Mouse (Mus musculus): Measurements from ENCODE around the gene Krcc1. TPM values are rescaled to one million over a fixed set of nuclear protein-coding genes. Genes with fewer than 3 reads are reported as not detected.

Krcc1 gene
- polyA plus RNA-seq, 1 experiment from 2014 or later, result 18.5 TPM

- Histone ChIP-seq H3K27me3 (replicated peaks; ENCODE audit: control insufficient read depth, insufficient read depth, low read length) (no peaks in the 10 kb centered on the region), H3K9me3 (ENCODE audit: control insufficient read depth, low read length) (no peaks in the 10 kb centered on the region), H3K9ac (replicated peaks; ENCODE audit: low read depth, low read length) (no peak overlapping the region), H3K36me3 (ENCODE audit: control insufficient read depth, insufficient read depth) (no peaks in the 10 kb centered on the region), H3K27ac (ENCODE audit: low read length) (no peak overlapping the region), H3K4me3 (replicated peaks; ENCODE audit: low read length) (no peak overlapping the region), H3K4me1 (replicated peaks; ENCODE audit: control insufficient read depth, insufficient read depth, low read length) (no peaks in the 10 kb centered on the region), H3K4me2 (ENCODE audit: low read length) (no peak overlapping the region)
- ATAC-seq, result no peak
- 86% methylated on average over 26 of the region's 26 CpGs for WGBS
These were observed 32.3 kb upstream of the Krcc1 start for GRCm38 (mm10) chr6:71239069-71239750.

DNA sequence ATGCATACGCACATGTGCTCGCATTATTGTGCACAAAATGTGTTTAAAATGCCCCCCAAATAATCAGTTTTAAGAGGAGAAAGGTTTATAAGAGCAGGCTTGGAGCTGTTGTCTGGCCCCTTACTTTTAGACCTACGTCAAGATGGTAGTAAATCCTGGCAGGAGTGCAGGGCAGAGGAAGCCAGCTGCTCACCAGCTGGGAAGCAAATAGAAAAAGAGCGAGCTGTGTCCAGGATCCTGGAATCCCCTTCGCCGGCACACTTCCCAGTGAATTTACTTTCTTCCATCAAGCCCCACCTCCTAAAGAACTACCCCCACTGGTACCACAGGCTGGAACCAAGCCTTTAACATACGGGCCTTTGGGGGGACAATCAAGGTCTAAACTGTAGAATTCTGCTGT is 30.6 kb upstream of the Krcc1 start:
- H3K9me3 ChIP-seq (ENCODE audit: control insufficient read depth, low read length), result no peaks in the 10 kb centered on the region
- H3K36me3 ChIP-seq (ENCODE audit: control insufficient read depth, insufficient read depth), result no peaks in the 10 kb centered on the region
- H3K27ac ChIP-seq (ENCODE audit: low read length), result no peak overlapping the region
- H3K4me3 ChIP-seq (replicated peaks; ENCODE audit: low read length), result no peak overlapping the region
- 90% methylated on average over 7 of the region's 7 CpGs for WGBS
- no peaks in the 10 kb centered on the region for H3K4me1 ChIP-seq (replicated peaks; ENCODE audit: control insufficient read depth, insufficient read depth, low read length)
- no peak overlapping the region for H3K4me2 ChIP-seq (ENCODE audit: low read length)
- H3K9ac ChIP-seq (replicated peaks; ENCODE audit: low read depth, low read length), result no peak overlapping the region
- H3K27me3 ChIP-seq (replicated peaks; ENCODE audit: control insufficient read depth, insufficient read depth, low read length), result no peaks in the 10 kb centered on the region
- no peak for ATAC-seq

DNA sequence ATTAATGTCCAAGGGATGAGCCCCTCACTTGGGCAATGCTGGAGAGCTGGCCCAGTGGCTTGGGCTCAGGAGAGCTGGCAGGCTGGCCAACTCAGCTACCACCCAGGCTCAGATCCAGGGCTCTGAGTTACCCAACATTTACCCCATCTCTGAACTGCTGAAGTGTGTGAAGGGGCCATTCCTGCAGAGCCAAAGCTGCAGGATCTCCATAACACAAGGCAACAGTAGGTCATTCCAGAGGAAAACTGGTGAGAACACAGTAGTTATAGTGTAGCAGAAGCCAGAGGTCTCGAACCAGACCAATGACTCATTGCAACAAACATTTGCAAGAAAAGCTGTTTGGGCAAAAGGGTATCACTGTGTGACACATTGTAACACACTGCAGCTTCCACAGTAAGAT is 28.7 kb upstream of the Krcc1 start:
- no peak for ATAC-seq
- Histone ChIP-seq H3K27me3 (replicated peaks; ENCODE audit: control insufficient read depth, insufficient read depth, low read length) (no peaks in the 10 kb centered on the region), H3K4me1 (replicated peaks; ENCODE audit: control insufficient read depth, insufficient read depth, low read length) (no peaks in the 10 kb centered on the region), H3K9ac (replicated peaks; ENCODE audit: low read depth, low read length) (no peak overlapping the region), H3K9me3 (ENCODE audit: control insufficient read depth, low read length) (no peaks in the 10 kb centered on the region), H3K4me3 (replicated peaks; ENCODE audit: low read length) (no peak overlapping the region), H3K27ac (ENCODE audit: low read length) (no peak overlapping the region), H3K36me3 (ENCODE audit: control insufficient read depth, insufficient read depth) (no peaks in the 10 kb centered on the region), H3K4me2 (ENCODE audit: low read length) (no peak overlapping the region)
- 94% methylated on average over 1 of the region's 1 CpGs for WGBS

DNA sequence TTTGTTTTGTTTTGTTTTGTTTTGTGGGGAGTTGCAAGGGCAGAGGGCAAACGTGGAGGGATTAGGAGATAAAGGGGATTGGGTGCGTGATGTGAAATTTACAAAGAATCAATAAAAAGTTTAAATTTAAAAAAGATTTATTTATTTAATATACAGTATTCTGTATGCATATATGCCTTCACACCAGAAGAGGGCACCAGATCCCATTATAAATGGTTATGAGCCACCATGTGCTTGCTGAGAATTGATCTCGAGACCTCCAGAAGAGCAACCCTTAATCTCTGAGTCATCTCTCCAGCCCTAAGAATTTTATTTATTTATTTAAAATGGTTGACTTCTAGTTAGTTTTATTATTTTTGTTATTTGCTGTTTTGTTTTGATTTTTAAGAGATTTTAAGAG is 28.2 kb upstream of the Krcc1 start:
- no peak overlapping the region for H3K9ac ChIP-seq (replicated peaks; ENCODE audit: low read depth, low read length)
- no peaks in the 10 kb centered on the region for H3K9me3 ChIP-seq (ENCODE audit: control insufficient read depth, low read length)
- no peaks in the 10 kb centered on the region for H3K27me3 ChIP-seq (replicated peaks; ENCODE audit: control insufficient read depth, insufficient read depth, low read length)
- no peak overlapping the region for H3K27ac ChIP-seq (ENCODE audit: low read length)
- no peak overlapping the region for H3K4me3 ChIP-seq (replicated peaks; ENCODE audit: low read length)
- H3K36me3 ChIP-seq (ENCODE audit: control insufficient read depth, insufficient read depth), result no peaks in the 10 kb centered on the region
- no peak for ATAC-seq
- WGBS, result 92% methylated on average over 3 of the region's 3 CpGs
- no peaks in the 10 kb centered on the region for H3K4me1 ChIP-seq (replicated peaks; ENCODE audit: control insufficient read depth, insufficient read depth, low read length)
- H3K4me2 ChIP-seq (ENCODE audit: low read length), result no peak overlapping the region

- no peak for ATAC-seq
- no peak overlapping the region for H3K9ac ChIP-seq (replicated peaks; ENCODE audit: low read depth, low read length)
- H3K4me1 ChIP-seq (replicated peaks; ENCODE audit: control insufficient read depth, insufficient read depth, low read length), result no peaks in the 10 kb centered on the region
- H3K9me3 ChIP-seq (ENCODE audit: control insufficient read depth, low read length), result no peaks in the 10 kb centered on the region
- no peaks in the 10 kb centered on the region for H3K27me3 ChIP-seq (replicated peaks; ENCODE audit: control insufficient read depth, insufficient read depth, low read length)
- no peak overlapping the region for H3K4me2 ChIP-seq (ENCODE audit: low read length)
- H3K4me3 ChIP-seq (replicated peaks; ENCODE audit: low read length), result no peak overlapping the region
- no peaks in the 10 kb centered on the region for H3K36me3 ChIP-seq (ENCODE audit: control insufficient read depth, insufficient read depth)
- WGBS, result 90% methylated on average over 1 of the region's 1 CpGs
- H3K27ac ChIP-seq (ENCODE audit: low read length), result no peak overlapping the region
These were observed 23.1 kb upstream of the Krcc1 start for GRCm38 (mm10) chr6:71248420-71248819.

GRCm38 (mm10) chr6:71249615-71250014 is 21.9 kb upstream of the Krcc1 start:
- WGBS, result 80% methylated on average over 3 of the region's 3 CpGs
- H3K4me3 ChIP-seq (replicated peaks; ENCODE audit: low read length), result no peak overlapping the region

DNA sequence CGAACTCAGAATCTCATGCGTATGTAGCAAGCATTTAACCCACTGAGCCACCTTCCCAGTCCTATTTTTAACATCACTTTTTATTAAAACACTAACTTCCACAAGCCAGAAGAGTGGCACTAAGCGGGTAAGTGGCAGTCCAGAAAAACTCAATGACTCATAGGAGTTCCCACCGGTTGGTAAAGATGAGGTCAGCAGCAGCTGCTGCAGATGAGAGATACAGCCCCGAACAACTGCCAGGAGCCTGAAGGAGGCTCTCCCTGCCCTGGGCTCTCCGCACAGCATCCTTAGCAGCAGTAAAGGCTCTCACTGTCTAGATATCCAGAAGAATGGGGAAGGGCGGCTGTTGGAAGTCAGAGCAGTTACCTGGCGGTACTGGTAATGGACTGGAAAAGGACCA is 20.5 kb upstream of the Krcc1 start:
- H3K4me1 ChIP-seq (replicated peaks; ENCODE audit: control insufficient read depth, insufficient read depth, low read length), result no peaks in the 10 kb centered on the region
- H3K4me2 ChIP-seq (ENCODE audit: low read length), result no peak overlapping the region
- no peaks in the 10 kb centered on the region for H3K9me3 ChIP-seq (ENCODE audit: control insufficient read depth, low read length)
- H3K4me3 ChIP-seq (replicated peaks; ENCODE audit: low read length), result no peak overlapping the region
- H3K9ac ChIP-seq (replicated peaks; ENCODE audit: low read depth, low read length), result no peak overlapping the region
- no peak for ATAC-seq
- no peak overlapping the region for H3K27ac ChIP-seq (ENCODE audit: low read length)
- 86% methylated on average over 8 of the region's 8 CpGs for WGBS
- no peaks in the 10 kb centered on the region for H3K36me3 ChIP-seq (ENCODE audit: control insufficient read depth, insufficient read depth)
- no peaks in the 10 kb centered on the region for H3K27me3 ChIP-seq (replicated peaks; ENCODE audit: control insufficient read depth, insufficient read depth, low read length)

More at GRCm38 (mm10) chr6:71249615-71250014, 21.9 kb upstream of the Krcc1 start:
- ATAC-seq, result no peak
- H3K9me3 ChIP-seq (ENCODE audit: control insufficient read depth, low read length), result no peaks in the 10 kb centered on the region
- no peaks in the 10 kb centered on the region for H3K36me3 ChIP-seq (ENCODE audit: control insufficient read depth, insufficient read depth)
- H3K27ac ChIP-seq (ENCODE audit: low read length), result no peak overlapping the region
- no peaks in the 10 kb centered on the region for H3K27me3 ChIP-seq (replicated peaks; ENCODE audit: control insufficient read depth, insufficient read depth, low read length)
- no peaks in the 10 kb centered on the region for H3K4me1 ChIP-seq (replicated peaks; ENCODE audit: control insufficient read depth, insufficient read depth, low read length)
- no peak overlapping the region for H3K4me2 ChIP-seq (ENCODE audit: low read length)
- no peak overlapping the region for H3K9ac ChIP-seq (replicated peaks; ENCODE audit: low read depth, low read length)

DNA sequence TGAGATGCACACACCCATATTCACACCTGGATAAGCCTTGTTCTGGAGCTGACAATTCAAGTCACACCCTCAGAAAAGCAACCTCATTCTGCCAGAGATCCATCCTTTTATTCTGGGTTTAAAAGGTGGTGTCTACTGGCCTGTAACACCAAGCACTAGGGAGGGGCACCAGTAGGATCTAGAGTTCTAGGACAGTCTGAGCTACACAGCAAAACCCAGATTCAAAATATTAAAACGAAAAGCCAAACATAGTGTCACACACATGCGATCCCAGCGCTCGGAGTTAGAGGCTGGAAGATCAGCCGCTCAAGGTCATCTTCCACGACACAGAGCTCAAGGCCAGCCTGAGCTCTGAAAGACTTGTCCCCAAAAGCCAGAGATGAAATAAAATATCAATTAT is 17.0 kb upstream of the Krcc1 start:
- Histone ChIP-seq H3K27me3 (replicated peaks; ENCODE audit: control insufficient read depth, insufficient read depth, low read length) (no peaks in the 10 kb centered on the region), H3K4me3 (replicated peaks; ENCODE audit: low read length) (no peak overlapping the region)
- ATAC-seq, result no peak

GRCm38 (mm10) chr6:71256166-71256565 is 15.3 kb upstream of the Krcc1 start:
- no peaks in the 10 kb centered on the region for H3K27me3 ChIP-seq (replicated peaks; ENCODE audit: control insufficient read depth, insufficient read depth, low read length)
- no peaks in the 10 kb centered on the region for H3K4me1 ChIP-seq (replicated peaks; ENCODE audit: control insufficient read depth, insufficient read depth, low read length)
- no peaks in the 10 kb centered on the region for H3K36me3 ChIP-seq (ENCODE audit: control insufficient read depth, insufficient read depth)
- H3K4me3 ChIP-seq (replicated peaks; ENCODE audit: low read length), result no peak overlapping the region
- H3K27ac ChIP-seq (ENCODE audit: low read length), result no peak overlapping the region
- H3K4me2 ChIP-seq (ENCODE audit: low read length), result no peak overlapping the region
- 91% methylated on average over 10 of the region's 10 CpGs for WGBS
- no peaks in the 10 kb centered on the region for H3K9me3 ChIP-seq (ENCODE audit: control insufficient read depth, low read length)
- no peak overlapping the region for H3K9ac ChIP-seq (replicated peaks; ENCODE audit: low read depth, low read length)
- no peak for ATAC-seq

More for the DNA sequence above, 17.0 kb upstream of the Krcc1 start:
- Histone ChIP-seq H3K27ac (ENCODE audit: low read length) (no peak overlapping the region), H3K4me2 (ENCODE audit: low read length) (no peak overlapping the region), H3K36me3 (ENCODE audit: control insufficient read depth, insufficient read depth) (no peaks in the 10 kb centered on the region), H3K9me3 (ENCODE audit: control insufficient read depth, low read length) (no peaks in the 10 kb centered on the region), H3K9ac (replicated peaks; ENCODE audit: low read depth, low read length) (no peak overlapping the region), H3K4me1 (replicated peaks; ENCODE audit: control insufficient read depth, insufficient read depth, low read length) (no peaks in the 10 kb centered on the region)
- WGBS, result 93% methylated on average over 6 of the region's 6 CpGs

DNA sequence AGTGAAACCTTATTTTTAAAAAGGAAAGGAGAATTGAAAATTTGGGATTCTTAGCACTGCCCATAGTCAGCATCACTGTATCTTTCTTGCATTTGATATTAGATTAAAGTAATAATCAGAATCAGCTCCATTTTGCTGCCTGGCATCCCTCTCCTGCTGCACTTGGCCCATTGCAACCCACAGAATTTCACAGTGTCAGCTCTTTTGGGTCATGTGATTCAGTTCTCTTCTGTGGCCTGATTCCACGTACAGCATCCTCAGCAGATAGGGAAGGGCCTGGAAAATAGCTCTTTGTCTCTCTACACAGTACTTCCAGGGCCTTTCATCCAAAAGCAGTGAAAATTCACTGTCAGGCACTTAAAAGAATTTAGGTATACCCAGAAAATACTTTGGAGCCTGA is 14.1 kb upstream of the Krcc1 start:
- Histone ChIP-seq H3K27ac (ENCODE audit: low read length) (no peak overlapping the region), H3K9me3 (ENCODE audit: control insufficient read depth, low read length) (no peaks in the 10 kb centered on the region), H3K4me1 (replicated peaks; ENCODE audit: control insufficient read depth, insufficient read depth, low read length) (no peaks in the 10 kb centered on the region), H3K4me2 (ENCODE audit: low read length) (no peak overlapping the region), H3K36me3 (ENCODE audit: control insufficient read depth, insufficient read depth) (no peaks in the 10 kb centered on the region), H3K9ac (replicated peaks; ENCODE audit: low read depth, low read length) (no peak overlapping the region), H3K27me3 (replicated peaks; ENCODE audit: control insufficient read depth, insufficient read depth, low read length) (no peaks in the 10 kb centered on the region), H3K4me3 (replicated peaks; ENCODE audit: low read length) (no peak overlapping the region)
- no peak for ATAC-seq
- 35% methylated on average over 1 of the region's 1 CpGs for WGBS

All from forebrain, embryonic 16.5 days (tissue).